Mouse (Mus musculus) small intestine, adult 2 months (tissue): ENCODE measurements around the gene Spsb1.

Experiments
- CTCF ChIP-seq: fragments of 200-500 bp; IDR thresholded peaks from 2 replicates; pipeline ENCODE4 v1.5.1; 2012; ENCODE audit warnings: low read depth, mild to moderate bottlenecking, control low read depth, inconsistent platforms, low read length, moderate library complexity, mixed read lengths; ENCODE audit not compliant: insufficient replicate concordance, insufficient read length; ENCODE audit errors: extremely low read depth
- POLR2A ChIP-seq: fragments of 200-500 bp; IDR thresholded peaks from 2 replicates; pipeline ENCODE4 v1.6.1; 2012; ENCODE audit warnings: low read depth, mild to moderate bottlenecking, control low read depth, inconsistent platforms, low read length, moderate library complexity

GRCm38 (mm10) chr4:149959816-149960215 is 5.0 kb upstream of the Spsb1 start:
- TF ChIP-seq CTCF = no peak
- no peak for TF ChIP-seq POLR2A
